Mouse (Mus musculus): ENCODE measurements around the gene B4galnt3. TPM values are rescaled to one million over a fixed set of nuclear protein-coding genes. Genes with fewer than 3 reads are reported as not detected.

B4galnt3 gene
- polyA plus RNA-seq, 1 experiment from 2014 or later = not detected

DNA sequence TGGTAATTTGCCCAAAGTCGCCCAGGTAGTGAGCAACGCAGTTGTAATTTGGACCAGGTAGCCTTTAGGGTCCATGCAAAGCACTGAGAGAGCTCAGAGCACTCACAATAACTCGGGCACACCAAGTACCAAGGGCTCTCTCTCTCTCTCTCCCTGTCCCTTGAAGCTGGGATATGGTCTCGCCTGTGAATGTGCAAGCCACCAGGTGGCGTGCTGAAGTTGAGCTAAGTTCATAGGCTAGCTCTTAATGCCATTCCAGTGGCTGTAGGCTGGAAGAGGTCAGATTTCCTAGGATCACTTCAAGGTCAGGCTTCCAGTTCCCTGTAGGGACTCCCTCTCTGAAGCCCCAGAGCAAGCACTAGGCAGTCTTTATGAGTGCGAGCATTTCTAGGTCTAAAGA lies 71.7 kb downstream of the B4galnt3 start:
- H3K79me2 ChIP-seq (ENCODE audit: inconsistent target) = no peaks in the 10 kb centered on the region
- WGBS (ENCODE audit: missing documents) = 23% methylated on average over 6 of the region's 6 CpGs

DNA sequence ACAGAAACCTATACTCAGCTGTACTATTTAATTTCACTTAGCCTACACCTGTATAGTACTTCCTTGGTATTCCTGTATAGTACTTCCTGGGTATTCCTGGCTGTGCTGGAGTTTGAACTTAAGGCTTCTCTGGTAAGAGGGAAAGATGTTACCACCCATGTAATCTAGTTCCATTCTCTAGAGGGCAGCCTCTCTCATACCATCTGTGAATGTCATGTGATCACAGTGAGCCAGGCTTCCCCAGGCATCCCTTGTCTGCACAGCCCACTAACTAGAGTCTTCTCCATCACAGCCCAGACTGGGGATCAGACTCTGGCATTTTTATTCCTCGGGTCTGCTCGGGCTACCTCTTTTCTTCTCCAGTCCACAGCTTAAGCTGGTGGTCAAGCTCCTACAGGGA lies 75.1 kb downstream of the B4galnt3 start:
- no peak overlapping the region for H3K4me3 ChIP-seq (ENCODE audit: inconsistent target)
- H3K79me2 ChIP-seq (ENCODE audit: inconsistent target) = no peaks in the 10 kb centered on the region
- H3K27ac ChIP-seq = no peak overlapping the region
- no peaks in the 10 kb centered on the region for H3K36me3 ChIP-seq (ENCODE audit: inconsistent target)
- 100% methylated on average over 2 of the region's 2 CpGs for WGBS (ENCODE audit: missing documents)

More for the DNA sequence above, 71.7 kb downstream of the B4galnt3 start:
- H3K4me3 ChIP-seq (ENCODE audit: inconsistent target) = no peak overlapping the region
- H3K36me3 ChIP-seq (ENCODE audit: inconsistent target) = no peaks in the 10 kb centered on the region
- H3K27ac ChIP-seq = no peak overlapping the region

DNA sequence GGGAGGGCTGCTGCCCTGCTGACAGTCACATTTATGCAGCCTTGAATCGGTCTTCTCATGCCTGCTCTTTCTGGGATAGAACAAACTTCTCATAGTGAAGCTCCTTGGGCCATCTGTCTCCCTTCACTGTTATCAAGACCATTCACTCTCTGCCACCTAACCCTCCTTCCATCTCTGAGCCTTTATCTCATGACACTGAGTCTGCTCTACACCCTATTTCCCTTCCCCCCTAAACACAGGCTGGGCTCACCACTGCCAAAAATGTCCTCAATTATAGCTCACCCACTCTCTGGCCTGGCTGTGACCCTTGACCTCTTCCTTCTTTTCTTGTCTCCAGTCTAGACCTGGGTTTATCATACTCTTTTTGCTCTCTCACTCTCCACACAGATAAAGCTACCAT lies 77.7 kb downstream of the B4galnt3 start:
- Histone ChIP-seq H3K4me3 (ENCODE audit: inconsistent target) (no peak overlapping the region), H3K27ac (no peak overlapping the region), H3K36me3 (ENCODE audit: inconsistent target) (no peaks in the 10 kb centered on the region), H3K79me2 (ENCODE audit: inconsistent target) (no peaks in the 10 kb centered on the region)
- 92% methylated on average over 1 of the region's 1 CpGs for WGBS (ENCODE audit: missing documents)

DNA sequence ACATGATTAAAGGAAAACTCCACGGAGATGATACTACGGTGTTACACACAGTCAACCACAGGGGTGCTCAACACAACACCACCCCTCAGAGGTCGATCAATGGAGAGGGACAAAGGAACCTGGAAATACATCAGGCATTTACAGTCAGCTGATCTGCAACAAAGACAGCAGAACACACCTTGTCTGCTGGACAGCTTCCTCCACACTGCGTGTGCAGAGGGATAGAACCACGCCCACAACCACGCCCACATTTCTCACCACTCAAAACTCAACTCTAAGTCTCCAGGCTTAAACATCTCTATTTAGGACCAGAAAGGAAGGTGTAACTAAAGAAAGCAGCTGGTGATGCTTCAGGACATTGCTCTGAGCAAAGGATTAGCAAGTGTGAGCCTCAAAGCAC lies 82.8 kb downstream of the B4galnt3 start:
- WGBS (ENCODE audit: missing documents) = 72% methylated on average over 6 of the region's 6 CpGs
- H3K4me3 ChIP-seq (ENCODE audit: inconsistent target) = no peak overlapping the region
- H3K27ac ChIP-seq = no peak overlapping the region
- H3K36me3 ChIP-seq (ENCODE audit: inconsistent target) = no peaks in the 10 kb centered on the region
- no peaks in the 10 kb centered on the region for H3K79me2 ChIP-seq (ENCODE audit: inconsistent target)

- Histone ChIP-seq H3K4me3 (ENCODE audit: inconsistent target) (no peak overlapping the region), H3K36me3 (ENCODE audit: inconsistent target) (no peaks in the 10 kb centered on the region), H3K79me2 (ENCODE audit: inconsistent target) (no peaks in the 10 kb centered on the region), H3K27ac (no peak overlapping the region)
- WGBS (ENCODE audit: missing documents) = 80% methylated on average over 5 of the region's 5 CpGs
Observed at GRCm38 (mm10) chr6:120206586-120206985, 87.8 kb downstream of the B4galnt3 start.

DNA sequence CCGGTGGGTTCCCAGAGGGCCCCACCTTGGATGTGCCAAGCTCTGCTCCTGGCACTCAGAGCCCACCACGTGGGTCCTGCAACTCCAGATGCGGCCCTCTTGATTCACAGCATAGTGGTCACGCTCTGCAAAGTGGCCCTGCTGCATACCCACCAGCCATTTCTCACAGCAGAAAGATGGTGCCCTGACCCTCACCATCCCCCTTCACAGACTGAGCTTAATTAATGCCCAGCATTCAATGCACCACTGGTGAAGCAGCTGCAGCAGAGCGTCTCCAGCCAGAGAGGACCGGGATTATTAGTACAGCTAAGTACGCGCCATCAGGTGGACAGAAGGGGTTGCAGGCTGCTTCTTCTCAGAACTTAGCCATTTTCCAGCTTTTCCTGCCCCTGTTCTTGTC lies 92.0 kb downstream of the B4galnt3 start:
- 93% methylated on average over 8 of the region's 8 CpGs for WGBS (ENCODE audit: missing documents)
- Histone ChIP-seq H3K27ac (no peak overlapping the region), H3K79me2 (ENCODE audit: inconsistent target) (no peaks in the 10 kb centered on the region), H3K36me3 (ENCODE audit: inconsistent target) (no peaks in the 10 kb centered on the region), H3K4me3 (ENCODE audit: inconsistent target) (no peak overlapping the region)

GRCm38 (mm10) chr6:120201956-120202355 lies 92.4 kb downstream of the B4galnt3 start:
- Histone ChIP-seq H3K79me2 (ENCODE audit: inconsistent target) (no peaks in the 10 kb centered on the region), H3K36me3 (ENCODE audit: inconsistent target) (no peaks in the 10 kb centered on the region), H3K4me3 (ENCODE audit: inconsistent target) (no peak overlapping the region), H3K27ac (no peak overlapping the region)
- WGBS (ENCODE audit: missing documents) = 60% methylated on average over 6 of the region's 6 CpGs

GRCm38 (mm10) chr6:120199638-120200394 lies 94.5 kb downstream of the B4galnt3 start:
- 77% methylated on average over 9 of the region's 10 CpGs for WGBS (ENCODE audit: missing documents)
- no peaks in the 10 kb centered on the region for H3K79me2 ChIP-seq (ENCODE audit: inconsistent target)
- no peak overlapping the region for H3K4me3 ChIP-seq (ENCODE audit: inconsistent target)
- H3K36me3 ChIP-seq (ENCODE audit: inconsistent target) = no peaks in the 10 kb centered on the region
- no peak overlapping the region for H3K27ac ChIP-seq

GRCm38 (mm10) chr6:120197964-120198363 lies 96.4 kb downstream of the B4galnt3 start:
- Histone ChIP-seq H3K27ac (no peak overlapping the region), H3K79me2 (ENCODE audit: inconsistent target) (no peaks in the 10 kb centered on the region), H3K4me3 (ENCODE audit: inconsistent target) (no peak overlapping the region), H3K36me3 (ENCODE audit: inconsistent target) (no peaks in the 10 kb centered on the region)
- WGBS (ENCODE audit: missing documents) = 31% methylated on average over 9 of the region's 9 CpGs

DNA sequence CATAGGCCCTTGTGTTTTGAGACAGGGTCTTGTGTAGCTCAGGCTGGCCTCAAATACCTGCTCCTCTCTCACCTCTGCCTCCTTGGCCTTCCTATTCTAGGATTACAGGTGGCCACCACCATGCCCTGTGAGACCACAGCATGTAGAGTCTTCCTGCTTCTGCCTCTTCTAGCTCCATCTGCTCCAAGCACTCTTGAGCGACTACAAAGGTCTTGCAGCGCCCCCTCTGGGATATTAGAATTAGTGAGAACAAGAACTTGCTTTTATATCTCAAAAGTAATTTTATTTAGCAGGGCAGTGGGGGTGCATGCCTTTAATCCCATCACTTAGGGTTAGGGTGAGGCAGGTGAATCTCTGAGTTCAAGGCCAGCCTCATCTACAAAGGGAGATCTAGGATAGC lies 97.5 kb downstream of the B4galnt3 start:
- no peaks in the 10 kb centered on the region for H3K79me2 ChIP-seq (ENCODE audit: inconsistent target)
- no peaks in the 10 kb centered on the region for H3K36me3 ChIP-seq (ENCODE audit: inconsistent target)
- H3K4me3 ChIP-seq (ENCODE audit: inconsistent target) = no peak overlapping the region
- H3K27ac ChIP-seq = no peak overlapping the region
- 24% methylated on average over 2 of the region's 2 CpGs for WGBS (ENCODE audit: missing documents)

DNA sequence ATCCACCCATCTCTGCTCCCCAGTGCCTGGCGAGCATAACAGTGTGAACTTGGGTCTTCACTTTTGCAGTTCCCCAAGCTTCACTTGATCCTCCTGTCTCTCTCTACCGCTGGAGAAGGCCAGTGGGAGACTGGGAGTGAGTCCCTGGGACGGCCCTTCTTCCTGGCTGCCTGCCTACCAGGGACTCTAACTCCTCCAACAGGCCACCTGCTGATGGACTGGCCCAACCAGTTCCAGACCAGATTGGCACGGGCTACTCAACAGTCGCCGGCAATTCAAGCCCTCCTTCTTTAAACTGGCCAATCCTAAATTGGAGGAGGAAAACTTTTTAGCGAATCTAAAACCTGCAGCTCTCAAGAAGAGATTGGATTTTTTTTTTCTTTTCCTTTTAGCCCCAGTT lies 99.4 kb downstream of the B4galnt3 start:
- 90% methylated on average over 7 of the region's 7 CpGs for WGBS (ENCODE audit: missing documents)
- H3K4me3 ChIP-seq (ENCODE audit: inconsistent target) = no peak overlapping the region
- H3K27ac ChIP-seq = no peak overlapping the region
- no peaks in the 10 kb centered on the region for H3K79me2 ChIP-seq (ENCODE audit: inconsistent target)
- H3K36me3 ChIP-seq (ENCODE audit: inconsistent target) = no peaks in the 10 kb centered on the region

DNA sequence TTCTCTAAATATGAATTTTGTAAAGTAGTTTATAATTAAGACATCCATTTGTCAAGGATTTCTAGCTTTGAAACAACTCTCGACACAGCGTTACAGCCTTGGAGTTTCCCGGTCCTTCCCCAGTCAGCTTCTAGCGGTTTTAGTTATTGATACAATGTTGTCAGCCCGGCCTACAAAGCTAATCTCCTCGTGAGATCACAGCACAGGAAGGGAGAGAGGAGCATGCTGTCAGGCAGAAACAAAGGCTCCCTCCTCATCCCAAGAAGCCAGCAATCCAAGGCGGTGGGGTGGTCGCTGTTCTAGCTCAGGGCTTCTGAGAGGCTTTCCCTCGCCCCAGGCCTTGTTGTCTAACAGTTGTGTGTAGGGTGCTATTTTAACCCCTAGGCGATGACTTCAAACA lies 100.1 kb downstream of the B4galnt3 start:
- no peak overlapping the region for H3K27ac ChIP-seq
- no peak overlapping the region for H3K4me3 ChIP-seq (ENCODE audit: inconsistent target)
- H3K36me3 ChIP-seq (ENCODE audit: inconsistent target) = no peaks in the 10 kb centered on the region
- no peaks in the 10 kb centered on the region for H3K79me2 ChIP-seq (ENCODE audit: inconsistent target)
- WGBS (ENCODE audit: missing documents) = 93% methylated on average over 10 of the region's 10 CpGs

GRCm38 (mm10) chr6:120193793-120194192 lies 100.6 kb downstream of the B4galnt3 start:
- no peak overlapping the region for H3K4me3 ChIP-seq (ENCODE audit: inconsistent target)
- no peaks in the 10 kb centered on the region for H3K79me2 ChIP-seq (ENCODE audit: inconsistent target)
- WGBS (ENCODE audit: missing documents) = 93% methylated on average over 1 of the region's 1 CpGs
- H3K36me3 ChIP-seq (ENCODE audit: inconsistent target) = no peaks in the 10 kb centered on the region
- no peak overlapping the region for H3K27ac ChIP-seq

DNA sequence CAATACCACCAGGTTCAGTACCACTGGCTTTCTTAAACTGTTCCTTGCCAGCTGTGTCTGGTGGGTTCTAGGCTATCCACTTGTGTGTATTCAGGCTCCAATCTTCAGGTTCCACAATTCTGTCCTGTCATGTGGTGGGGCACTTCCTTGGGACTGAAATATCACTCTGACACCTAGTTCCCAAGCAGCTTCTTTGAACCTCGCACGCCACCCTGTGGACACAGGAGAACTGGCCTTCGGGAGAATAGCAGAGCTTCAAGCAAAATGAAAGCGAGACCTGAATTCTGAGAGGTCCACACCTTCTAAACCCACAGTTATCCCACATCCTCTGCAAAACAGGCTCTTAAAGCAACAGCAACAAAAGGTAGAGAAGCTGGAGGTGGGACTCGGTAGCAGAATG lies 101.2 kb downstream of the B4galnt3 start:
- Histone ChIP-seq H3K79me2 (ENCODE audit: inconsistent target) (no peaks in the 10 kb centered on the region), H3K36me3 (ENCODE audit: inconsistent target) (no peaks in the 10 kb centered on the region), H3K27ac (peak overlapping the region; percentile 66), H3K4me3 (ENCODE audit: inconsistent target) (no peak overlapping the region)
- 1% methylated on average over 5 of the region's 5 CpGs for WGBS (ENCODE audit: missing documents)

DNA sequence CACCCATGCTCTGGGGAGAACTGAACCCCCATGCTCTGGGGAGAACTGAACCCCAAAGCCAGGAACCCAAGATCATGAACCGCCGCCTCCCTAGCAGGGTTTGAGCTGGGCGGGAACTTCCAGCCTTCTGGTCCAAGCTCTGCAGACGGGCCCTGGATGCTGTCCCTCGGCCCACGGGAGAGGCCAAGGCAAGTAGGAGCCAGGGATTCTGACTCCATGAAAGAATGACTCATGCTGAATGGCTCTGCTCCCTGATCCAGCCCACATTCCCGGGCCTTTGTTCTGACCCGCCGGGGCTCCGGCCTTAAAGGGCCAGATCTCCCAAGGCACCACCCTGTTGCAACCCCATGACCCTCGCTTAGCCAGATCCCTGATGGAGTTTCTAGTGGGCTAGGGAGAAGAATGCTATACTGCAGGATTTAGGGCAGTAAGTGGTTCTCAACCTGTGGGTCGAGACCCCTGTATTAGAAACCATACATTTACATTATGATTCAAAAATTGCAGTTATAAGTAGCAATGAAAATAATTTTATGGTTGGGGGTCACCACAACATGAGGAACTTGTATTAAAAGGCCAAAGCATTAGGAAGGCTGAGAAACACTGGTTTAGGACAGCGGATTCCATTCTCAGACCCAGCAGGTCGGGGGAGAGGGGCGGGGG lies 102.0 kb downstream of the B4galnt3 start:
- H3K4me3 ChIP-seq (ENCODE audit: inconsistent target) = no peak overlapping the region
- H3K79me2 ChIP-seq (ENCODE audit: inconsistent target) = no peaks in the 10 kb centered on the region
- no peaks in the 10 kb centered on the region for H3K36me3 ChIP-seq (ENCODE audit: inconsistent target)
- WGBS (ENCODE audit: missing documents) = 97% methylated on average over 12 of the region's 15 CpGs
- peak overlapping the region; percentile 95 for H3K27ac ChIP-seq
